Mouse (Mus musculus): ENCODE results near the gene Phex.

DNA sequence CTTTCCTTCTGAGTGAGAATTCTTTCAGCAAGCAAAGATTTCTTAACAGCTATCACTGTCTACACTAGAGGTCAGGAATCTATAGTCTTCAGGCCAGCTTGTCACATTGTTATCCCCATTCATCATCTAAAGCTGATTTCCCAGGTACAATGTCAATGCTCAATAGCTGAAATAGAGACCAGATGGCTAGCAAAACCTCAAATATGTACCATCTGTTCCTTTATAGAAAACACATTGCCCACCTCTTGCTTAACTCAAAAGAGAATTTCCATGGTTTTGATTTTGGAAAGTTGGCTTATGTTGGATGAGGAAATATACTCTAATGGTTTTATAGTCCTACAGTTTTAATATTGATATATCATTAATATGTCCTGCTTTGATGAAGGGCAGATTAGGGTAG, 45.9 kb downstream of the Phex start:
- no peak for TF ChIP-seq CTCF (IDR thresholded peaks at IDR 0.05; ENCODE audit: low read depth)
- TF ChIP-seq EP300 (IDR thresholded peaks at IDR 0.05; ENCODE audit: low read depth), result no peak

Data from liver, postnatal 0 days (tissue).